Mouse (Mus musculus) forebrain, embryonic 14.5 days (tissue): Measurements from ENCODE around the gene Dpep1. TPM values are rescaled to one million over a fixed set of nuclear protein-coding genes. Genes with fewer than 3 reads are reported as not detected.

ENCODE experiments used
- ATAC-seq: fragments of 200-750 bp; cut with Nextera tagmentation; 2 replicates; pipeline ENCODE4 v1.8.0; 2017; ENCODE audit warnings: mild to moderate bottlenecking, moderate library complexity
- DNase-seq: peaks from one replicate; pipeline ENCODE4 v3.0.0-alpha.2; 2015; ENCODE audit warnings: low spot score
- H3K27ac ChIP-seq: fragments of 300-500 bp; sonication (generic); 2 replicates; pipeline ENCODE4 v1.5.1; 2014; ENCODE audit warnings: low read depth, mild to moderate bottlenecking, control low read depth, low read length, moderate library complexity
- H3K27me3 ChIP-seq: fragments of 300-500 bp; sonication (generic); replicated peaks from 2 replicates; pipeline ENCODE4 v1.6.1; 2014; ENCODE audit warnings: low read length, control low read depth, mixed read lengths; ENCODE audit not compliant: control insufficient read depth, insufficient read depth
- H3K36me3 ChIP-seq: fragments of 300-500 bp; sonication (generic); 2 replicates; pipeline ENCODE4 v1.6.1; 2014; ENCODE audit warnings: low read length, control low read depth; ENCODE audit not compliant: control insufficient read depth, insufficient read depth
- H3K4me1 ChIP-seq: fragments of 300-500 bp; sonication (generic); 2 replicates; pipeline ENCODE4 v1.6.1; 2014; ENCODE audit warnings: antibody characterized with exemption, low read length, control low read depth; ENCODE audit not compliant: control insufficient read depth, insufficient read depth
- H3K4me2 ChIP-seq: fragments of 300-500 bp; sonication (generic); 2 replicates; pipeline ENCODE4 v1.6.1; 2014; ENCODE audit warnings: mild to moderate bottlenecking, control low read depth, low read length
- H3K4me3 ChIP-seq: fragments of 300-500 bp; sonication (generic); 2 replicates; pipeline ENCODE4 v1.5.1; 2014; ENCODE audit warnings: low read depth, low read length, control low read depth
- H3K9ac ChIP-seq: fragments of 300-500 bp; sonication (generic); 2 replicates; pipeline ENCODE4 v1.6.1; 2014; ENCODE audit warnings: mild to moderate bottlenecking, low read length, control low read depth, moderate library complexity
- H3K9me3 ChIP-seq: fragments of 300-500 bp; sonication (generic); replicated peaks from 2 replicates; pipeline ENCODE4 v1.6.1; 2016; ENCODE audit warnings: low read length, control low read depth, mixed read lengths; ENCODE audit not compliant: control insufficient read depth
- WGBS: fragments of 180-500 bp; shearing (Covaris S2); extraction: QIAGEN DNeasy Blood & Tissue Kit; methylation state at CpG from one replicate; pipeline ENCODE4 v1.1.7; 2014; 5-methylcytosine and 5-hydroxymethylcytosine counted together
- polyA plus RNA-seq: library from polyadenylated mRNA; unstranded; fragments of >200 nt; fragmentation: Nextera tagmentation; extraction: Ambion mirVana; gene quantifications from 2 replicates; pipeline ENCODE4 v1.2.1, GENCODE M21; 2014

The Dpep1 gene
- not detected in 2 replicates for polyA plus RNA-seq

DNA sequence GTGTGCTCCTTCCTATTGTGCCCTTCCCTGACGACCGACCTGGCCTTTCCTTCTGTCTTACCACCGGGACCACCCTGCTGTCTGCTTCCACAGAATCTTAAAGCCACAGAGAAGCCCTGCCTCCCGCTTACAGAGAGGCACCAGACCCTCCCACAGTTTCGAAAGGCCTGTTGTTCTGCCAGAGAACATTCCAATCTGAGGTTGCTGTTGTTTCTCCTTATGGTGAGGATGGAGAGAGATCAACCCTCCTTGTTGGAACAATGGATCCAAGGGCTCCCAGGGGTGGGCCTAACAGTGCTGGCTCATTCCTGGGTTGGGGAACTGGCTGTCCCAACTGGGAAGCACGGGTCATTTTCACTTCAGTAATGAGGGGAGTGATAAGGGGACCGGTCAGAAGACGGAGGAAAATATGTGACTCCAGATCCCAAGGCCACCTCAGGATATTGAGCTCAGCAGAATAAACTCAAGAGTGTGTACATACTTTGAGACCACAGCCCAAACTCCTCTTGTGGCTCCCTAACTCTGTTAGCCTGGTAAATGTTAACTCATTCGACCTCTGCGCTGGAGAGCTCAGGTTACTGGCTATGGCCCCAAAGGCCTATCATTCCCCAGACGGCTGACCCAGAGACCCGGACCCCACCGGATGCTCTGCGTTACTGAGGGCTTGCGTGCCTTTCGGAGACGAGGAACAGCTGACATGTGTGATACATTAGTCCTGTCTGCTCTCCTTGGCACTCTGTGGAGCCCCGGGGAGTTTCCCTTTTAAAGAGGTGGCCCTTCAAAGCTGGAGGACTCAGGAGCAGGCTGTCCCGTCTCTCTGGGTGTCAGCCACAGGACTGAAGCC lies at the start of gene Dpep1:
Dpep1 (plus strand) TSS at position 677 of the 844 bp plus-strand sequence.
- Histone ChIP-seq H3K4me3 (no peak within 1 kb of the TSS), H3K36me3 (no peaks in the 10 kb centered on the region), H3K4me1 (no peaks in the 10 kb centered on the region), H3K9me3 (no peaks in the 10 kb centered on the region), H3K27ac (no peak within 1 kb of the TSS), H3K4me2 (no peak within 1 kb of the TSS), H3K27me3 (no peaks in the 10 kb centered on the region), H3K9ac (no peak within 1 kb of the TSS)
- DNase-seq (no peak), ATAC-seq (no peak)
- 58% methylated on average over 19 of the region's 19 CpGs for WGBS

DNA sequence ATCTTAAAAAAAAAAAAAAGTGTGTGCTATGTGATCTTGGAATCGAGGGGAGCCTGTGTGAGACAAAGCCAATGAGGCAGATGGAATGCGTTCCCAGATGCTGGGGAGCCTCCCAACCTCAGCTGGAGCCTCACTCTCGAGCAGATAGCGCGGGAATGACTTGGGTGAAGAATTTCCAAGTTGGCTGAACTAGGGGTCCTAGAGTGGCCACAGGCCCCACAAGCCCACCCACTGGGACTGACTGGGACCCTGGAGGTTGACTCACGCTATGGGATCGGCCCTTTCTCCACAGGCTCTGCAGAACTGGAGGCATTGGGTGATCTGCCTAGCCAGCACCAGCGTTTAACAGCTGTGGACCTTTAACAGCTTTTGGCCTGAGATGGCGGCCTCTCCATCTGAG lies 49.8 kb upstream of the Dpep1 start:
- Histone ChIP-seq H3K4me2 (no peak overlapping the region), H3K27ac (0 out of 2 replicates have a peak overlapping the region, but pooled peaks have one; percentile 58), H3K4me1 (peaks cover 24% of the 10 kb centered on the region), H3K27me3 (no peaks in the 10 kb centered on the region), H3K9ac (no peak overlapping the region), H3K4me3 (no peak overlapping the region), H3K36me3 (no peaks in the 10 kb centered on the region), H3K9me3 (0 out of 2 replicates have a peak, but pooled peaks cover 2% of the 10 kb centered on the region)
- 83% methylated on average over 9 of the region's 9 CpGs for WGBS
- ATAC-seq (no peak), DNase-seq (no peak)

DNA sequence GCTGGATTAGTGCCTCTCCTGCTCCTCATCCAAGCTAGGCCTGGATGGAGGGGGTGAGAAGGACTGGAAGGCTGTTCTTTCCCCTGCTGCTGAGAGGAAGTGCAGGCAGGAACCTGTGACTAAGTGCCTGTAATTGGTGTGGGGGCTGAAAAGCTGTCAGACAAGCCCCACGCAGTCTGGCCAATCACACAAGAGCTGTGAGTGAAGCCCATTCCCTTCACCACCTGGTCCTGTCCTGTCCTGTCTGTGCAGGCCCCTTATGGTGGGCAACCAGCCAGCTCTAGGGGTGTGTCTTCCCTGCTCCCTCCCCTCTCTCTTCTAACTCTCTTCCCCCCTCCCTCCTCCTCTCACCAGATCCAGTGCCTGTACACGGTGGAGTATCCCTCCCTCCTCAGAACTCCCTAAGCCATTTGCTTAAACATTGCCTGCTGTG lies 48.4 kb upstream of the Dpep1 start:
- H3K36me3 ChIP-seq: no peaks in the 10 kb centered on the region
- no peak overlapping the region for H3K4me2 ChIP-seq
- H3K27ac ChIP-seq: peak overlapping the region; percentile 40; the same call in 1 of the 2 replicates
- no peak overlapping the region for H3K9ac ChIP-seq
- H3K27me3 ChIP-seq: no peaks in the 10 kb centered on the region
- peaks cover 27% of the 10 kb centered on the region for H3K4me1 ChIP-seq
- H3K4me3 ChIP-seq: no peak overlapping the region
- DNase-seq (peak; percentile 91), ATAC-seq (peak; percentile 92)
- WGBS: 5% methylated on average over 2 of the region's 2 CpGs
- 0 out of 2 replicates have a peak, but pooled peaks cover 2% of the 10 kb centered on the region for H3K9me3 ChIP-seq

DNA sequence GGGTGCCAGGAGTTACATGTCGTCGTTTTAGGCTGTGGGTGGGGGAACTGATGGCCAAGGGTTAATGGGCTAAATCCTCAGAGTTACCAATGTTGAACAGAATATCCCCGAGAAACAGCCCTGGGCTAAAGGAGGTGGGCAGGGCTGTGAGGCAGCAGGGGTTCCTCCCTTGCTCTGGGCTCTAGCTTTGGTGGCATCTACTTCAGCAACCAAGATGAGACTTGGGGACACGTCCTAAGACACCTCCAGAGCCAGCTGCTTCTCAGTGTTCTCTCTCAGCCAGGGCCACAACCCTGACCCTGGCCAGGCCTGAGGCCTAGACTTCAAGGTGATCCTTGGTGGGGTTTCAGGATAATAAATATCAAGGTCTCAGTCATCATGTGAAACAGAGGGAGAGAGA lies 47.3 kb upstream of the Dpep1 start:
- Histone ChIP-seq H3K27me3 (no peaks in the 10 kb centered on the region), H3K9me3 (no peaks in the 10 kb centered on the region), H3K4me1 (peaks cover 27% of the 10 kb centered on the region), H3K9ac (no peak overlapping the region), H3K4me3 (no peak overlapping the region), H3K27ac (no peak overlapping the region), H3K36me3 (no peaks in the 10 kb centered on the region), H3K4me2 (no peak overlapping the region)
- WGBS: 50% methylated on average over 4 of the region's 4 CpGs
- ATAC-seq (no peak), DNase-seq (no peak)

DNA sequence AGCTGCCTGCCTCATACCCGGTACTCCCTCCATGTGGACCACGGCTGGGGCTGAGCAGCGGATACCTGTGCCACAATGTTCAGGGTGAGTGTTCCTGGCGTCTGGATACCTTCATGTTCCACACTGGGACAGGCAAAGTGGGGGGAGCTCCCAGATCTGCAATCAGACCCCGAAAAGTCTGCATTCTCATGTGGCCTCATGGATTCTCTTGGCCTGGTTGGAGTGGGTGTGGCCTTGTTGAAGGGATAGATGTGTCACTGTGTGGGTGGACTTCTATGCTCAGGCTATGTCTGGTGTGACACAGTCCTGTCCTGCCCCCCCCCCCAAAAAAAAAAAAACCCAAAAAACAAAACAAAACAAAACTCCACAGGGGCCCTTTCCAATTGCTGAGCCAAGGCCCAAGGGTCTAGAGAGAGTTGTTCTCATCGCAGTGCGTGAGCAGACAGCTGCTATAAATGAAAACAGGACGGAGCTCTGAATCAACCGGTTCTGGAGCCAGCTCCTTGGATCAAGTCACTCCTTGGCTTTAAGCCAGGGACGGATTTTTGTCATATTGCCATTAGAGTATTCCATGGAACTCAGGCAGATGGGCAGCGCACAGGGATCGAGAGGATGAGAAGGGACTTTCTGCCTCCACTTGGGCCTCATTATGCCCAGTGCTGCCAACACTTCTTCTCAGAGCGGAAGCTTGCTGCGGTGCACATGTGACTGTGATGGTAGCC lies 44.1 kb upstream of the Dpep1 start:
- Histone ChIP-seq H3K4me2 (no peak overlapping the region), H3K27ac (no peak overlapping the region), H3K4me3 (no peak overlapping the region), H3K4me1 (peaks cover 8% of the 10 kb centered on the region; the same call in 1 of the 2 replicates), H3K9me3 (no peaks in the 10 kb centered on the region), H3K36me3 (no peaks in the 10 kb centered on the region), H3K27me3 (no peaks in the 10 kb centered on the region), H3K9ac (no peak overlapping the region)
- DNase-seq: peak; percentile 83
- ATAC-seq: peak; percentile 16; the same call in 1 of the 2 replicates
- WGBS: 67% methylated on average over 14 of the region's 14 CpGs

DNA sequence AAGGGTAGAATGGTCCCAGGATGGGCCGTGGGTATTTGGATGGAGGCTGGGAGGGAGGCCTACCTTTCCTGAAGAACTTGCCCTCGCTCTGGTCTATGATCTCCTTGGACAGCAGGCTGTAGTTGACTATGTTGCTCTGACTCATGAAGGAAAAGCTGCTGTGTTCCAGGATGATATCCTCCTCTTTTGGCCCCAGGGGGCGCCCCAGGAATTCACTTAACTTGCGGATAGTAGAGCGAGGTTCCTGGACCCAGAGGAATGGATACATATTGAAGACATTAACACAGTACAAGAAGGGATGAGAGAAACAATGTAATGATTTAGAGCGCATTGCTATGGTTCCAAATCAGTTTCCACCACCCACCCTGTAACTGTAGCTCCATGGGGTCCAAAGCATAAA lies 40.8 kb upstream of the Dpep1 start:
- no peak overlapping the region for H3K4me3 ChIP-seq
- H3K36me3 ChIP-seq: no peaks in the 10 kb centered on the region
- H3K27me3 ChIP-seq: no peaks in the 10 kb centered on the region
- no peak for ATAC-seq
- no peak overlapping the region for H3K27ac ChIP-seq
- H3K4me1 ChIP-seq: 0 out of 2 replicates have a peak, but pooled peaks cover 3% of the 10 kb centered on the region
- no peaks in the 10 kb centered on the region for H3K9me3 ChIP-seq
- no peak overlapping the region for H3K9ac ChIP-seq
- DNase-seq: no peak
- H3K4me2 ChIP-seq: no peak overlapping the region
- 66% methylated on average over 6 of the region's 6 CpGs for WGBS

DNA sequence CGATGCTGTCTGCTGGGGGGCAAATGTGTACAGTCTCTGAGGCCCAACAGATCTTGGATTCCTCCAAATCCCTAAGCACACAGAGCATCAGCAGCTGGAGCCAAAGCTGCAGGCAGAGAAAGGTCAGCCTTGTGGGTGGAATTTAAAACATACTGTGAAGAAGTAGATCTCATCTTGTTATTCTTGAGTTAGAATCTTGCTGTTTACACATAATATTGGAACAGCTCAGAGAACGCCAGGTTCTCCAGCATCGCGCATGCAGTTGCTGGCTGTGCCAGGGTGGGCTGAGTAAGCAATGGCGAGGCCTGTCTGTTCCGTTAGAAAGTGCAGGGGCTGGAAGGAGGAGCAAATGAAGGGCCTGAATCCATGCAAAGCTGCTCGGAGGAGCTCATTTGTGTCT lies 39.7 kb upstream of the Dpep1 start:
- WGBS: 75% methylated on average over 7 of the region's 7 CpGs
- no peak overlapping the region for H3K27ac ChIP-seq

DNA sequence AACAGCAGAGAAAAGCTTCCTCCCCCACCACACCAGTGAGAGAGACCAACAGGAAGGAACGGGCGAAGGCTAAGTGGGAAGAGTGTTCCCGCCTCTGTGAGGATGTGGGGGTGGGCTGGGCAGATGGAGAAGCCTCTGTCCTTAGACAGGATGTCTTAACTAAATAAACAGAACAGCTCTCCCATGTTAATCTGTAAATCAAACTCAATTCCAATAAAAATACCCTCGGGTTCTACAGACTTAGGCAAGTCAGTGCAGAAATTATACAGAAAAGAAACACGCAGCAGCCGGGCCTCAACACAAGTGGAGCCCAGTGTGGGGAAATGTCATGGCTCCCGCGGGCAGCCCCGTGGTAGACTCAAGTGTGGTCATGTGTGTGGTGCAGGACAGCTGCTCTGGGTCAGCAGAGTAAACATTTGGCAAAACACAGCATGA lies 35.3 kb upstream of the Dpep1 start:
- Histone ChIP-seq H3K36me3 (no peaks in the 10 kb centered on the region), H3K4me3 (no peak overlapping the region), H3K4me2 (no peak overlapping the region), H3K27me3 (no peaks in the 10 kb centered on the region), H3K4me1 (no peaks in the 10 kb centered on the region), H3K9ac (no peak overlapping the region), H3K9me3 (no peaks in the 10 kb centered on the region), H3K27ac (no peak overlapping the region)
- DNase-seq (no peak), ATAC-seq (no peak)
- WGBS: 80% methylated on average over 9 of the region's 9 CpGs

More for the DNA sequence above, 39.7 kb upstream of the Dpep1 start:
- Histone ChIP-seq H3K4me1 (0 out of 2 replicates have a peak, but pooled peaks cover 3% of the 10 kb centered on the region), H3K4me2 (no peak overlapping the region), H3K4me3 (no peak overlapping the region), H3K27me3 (no peaks in the 10 kb centered on the region), H3K36me3 (no peaks in the 10 kb centered on the region), H3K9me3 (no peaks in the 10 kb centered on the region), H3K9ac (no peak overlapping the region)
- no peak for ATAC-seq
- no peak for DNase-seq
